Mouse (Mus musculus): Measurements from ENCODE around the gene Pde7b. TPM values are rescaled to one million over a fixed set of nuclear protein-coding genes. Genes with fewer than 3 reads are reported as not detected.

Gene Pde7b
- total RNA-seq (2021) = 11.0 and 14.4 TPM in 2 replicates
- long read RNA-seq, partial matches to known transcripts = 0 of 1 reads
- long read RNA-seq, other reads (novel, unspliced or antisense) = 1 of 1 reads

DNA sequence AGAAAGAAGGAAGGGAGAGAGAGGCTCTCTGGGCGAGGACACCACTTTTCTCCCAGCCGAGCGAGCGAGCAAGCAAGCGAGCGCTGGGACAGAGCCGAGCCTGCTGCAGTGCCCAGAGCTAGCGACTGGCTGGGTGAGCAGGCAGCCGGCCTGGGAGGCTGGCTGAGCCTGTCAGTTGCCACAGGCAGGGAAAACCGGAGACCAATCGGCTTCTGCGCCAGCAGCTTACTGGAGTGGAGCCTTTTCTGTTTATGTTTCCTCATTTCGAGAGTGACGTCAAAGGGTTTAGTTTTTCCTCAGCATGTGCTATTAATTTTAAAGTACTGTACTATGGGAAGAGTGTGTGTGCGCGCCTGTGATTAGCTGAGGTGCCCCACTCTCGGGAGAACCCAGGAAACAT, at the start of gene Pde7b:
Gene Pde7b, minus strand, starts transcription at position 173 of the 400 bp plus-strand sequence.
- DNase-seq = peak; percentile 79

DNA sequence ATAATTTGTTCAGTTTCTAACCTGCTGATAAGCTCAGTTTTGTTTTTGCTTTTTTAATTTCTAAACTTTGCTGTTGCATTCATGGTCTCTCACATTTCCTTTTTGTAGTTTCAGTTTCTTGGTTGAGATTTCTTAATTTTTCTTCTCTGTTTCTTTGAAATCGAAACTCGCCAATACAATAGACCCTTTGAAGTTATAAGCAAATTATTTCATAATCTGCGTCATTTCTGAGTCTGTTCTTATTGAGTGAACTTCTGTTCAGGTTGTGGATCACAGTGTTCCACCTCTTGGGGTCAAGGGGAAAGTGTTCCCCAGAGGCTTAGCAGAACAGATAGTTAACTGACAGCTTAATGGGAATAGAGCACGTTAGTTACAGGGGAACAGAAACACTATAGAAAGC, 47.2 kb upstream of the Pde7b start:
- no peak for DNase-seq

DNA sequence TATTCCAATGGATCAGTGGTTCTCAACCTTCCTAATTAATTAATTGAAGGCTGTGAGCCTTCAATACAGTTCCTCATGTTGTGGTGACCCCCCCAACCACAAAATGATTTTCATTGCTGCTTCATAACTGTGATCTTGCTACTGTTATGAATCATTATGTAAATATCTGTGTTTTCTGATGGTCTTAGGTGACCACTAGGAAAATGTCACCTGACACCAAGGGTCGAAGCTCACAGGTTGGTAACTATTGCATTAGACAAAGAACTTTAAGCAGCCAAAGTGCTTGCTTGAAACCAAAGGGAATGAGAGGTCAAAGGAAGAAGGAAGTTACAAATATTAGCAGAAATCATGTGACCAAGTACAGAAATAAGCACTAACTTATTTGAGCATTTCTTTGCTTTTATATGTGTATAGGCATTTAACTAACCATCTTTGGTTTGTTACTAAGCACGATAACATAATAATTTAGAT, 45.6 kb upstream of the Pde7b start:
- no peak for DNase-seq

DNA sequence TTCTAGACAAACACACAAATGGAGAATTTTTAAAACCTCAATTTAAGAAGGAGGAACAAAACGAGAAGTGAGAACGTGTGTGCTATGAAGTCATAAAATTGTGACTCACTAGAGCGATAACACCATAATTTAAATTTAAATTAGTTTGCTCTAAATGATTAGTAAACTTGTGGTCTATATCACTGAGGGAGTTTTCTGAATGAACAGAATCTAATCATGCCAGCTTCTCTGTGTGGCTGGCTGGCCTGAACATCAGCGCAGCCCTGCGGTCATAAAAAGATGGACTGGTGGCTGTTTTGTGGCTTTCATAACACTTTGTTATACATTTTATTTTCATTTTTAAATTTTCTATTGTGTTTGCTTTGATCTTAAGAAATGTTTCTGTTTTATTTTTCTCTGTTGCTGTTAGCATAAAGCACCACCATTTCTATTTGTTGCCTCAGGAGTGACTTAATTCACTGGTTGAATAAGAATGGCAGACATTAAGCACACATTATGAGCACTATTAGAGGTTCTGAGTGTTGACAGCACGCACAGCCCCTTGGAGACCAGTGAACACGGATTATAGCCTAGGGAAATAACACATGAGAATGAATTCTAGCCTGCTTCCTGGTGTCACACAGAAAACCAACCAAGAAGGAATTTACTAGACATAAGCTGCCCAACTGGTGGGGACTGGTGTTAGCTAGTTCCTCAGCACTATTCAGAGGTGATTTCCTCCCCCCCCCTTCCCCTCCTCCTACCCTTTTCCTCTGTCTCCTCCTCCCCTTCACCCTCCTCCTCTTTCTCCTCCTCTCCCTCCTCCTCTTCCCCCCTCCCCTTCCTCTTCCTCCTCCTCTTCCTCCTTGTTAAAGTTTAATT, 44.9 kb upstream of the Pde7b start:
- DNase-seq = no peak

DNA sequence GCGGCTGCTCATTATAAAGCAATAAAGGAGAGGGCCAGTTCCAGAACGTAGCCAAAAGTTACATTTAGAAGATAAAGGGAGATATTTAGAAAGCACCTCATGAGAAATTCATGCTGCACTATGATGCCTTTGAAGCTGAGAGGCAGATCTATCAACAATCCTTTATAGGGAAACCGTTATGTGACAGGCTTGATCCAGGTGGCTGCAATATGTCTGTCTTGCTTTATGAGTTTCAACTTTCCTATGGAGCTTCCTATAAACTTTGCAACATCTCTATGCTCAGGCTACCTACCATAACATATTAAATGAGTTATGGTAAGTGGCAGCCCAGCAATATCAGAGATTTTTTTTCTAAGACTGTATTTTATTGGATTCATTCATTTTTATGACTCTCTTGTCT, 39.5 kb upstream of the Pde7b start:
- DNase-seq = no peak

DNA sequence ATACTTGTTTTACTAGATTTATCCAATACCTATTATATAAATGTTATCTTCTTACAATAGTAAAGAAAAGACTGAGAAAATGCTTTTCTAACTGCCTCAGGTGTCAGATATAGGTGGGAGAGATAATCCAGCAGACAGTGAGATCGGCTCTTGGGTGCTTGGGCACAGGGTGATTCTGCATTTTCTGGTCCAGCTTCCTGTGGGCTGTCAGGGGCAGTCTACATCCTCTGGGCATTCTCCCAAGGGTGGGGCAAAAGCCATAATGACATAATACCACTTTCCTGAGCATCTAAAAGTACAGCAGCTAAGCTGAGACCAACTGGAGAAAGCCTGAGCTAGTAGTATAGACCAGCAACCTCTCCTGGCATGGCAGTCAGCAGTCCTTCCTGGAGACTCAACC, 34.1 kb upstream of the Pde7b start:
- no peak for DNase-seq

DNA sequence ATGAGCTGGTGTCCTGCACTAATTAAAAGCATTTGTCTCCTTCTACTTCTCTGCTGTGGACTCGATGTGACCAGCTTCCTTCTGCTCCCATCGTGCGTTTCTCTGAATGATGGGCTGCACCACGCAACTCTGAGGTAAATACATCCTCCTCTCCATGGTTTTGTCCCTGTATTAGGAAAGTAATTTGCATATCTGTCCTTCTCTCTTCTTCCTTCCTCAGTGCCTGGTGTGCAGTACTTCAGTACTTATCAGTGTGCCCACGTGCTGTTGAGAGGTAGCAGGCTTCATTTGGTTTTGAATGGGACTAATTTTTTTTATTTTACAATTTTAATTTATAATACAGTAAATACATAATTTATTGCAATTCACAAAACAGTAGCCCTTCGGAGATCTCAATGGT, 33.4 kb upstream of the Pde7b start:
- no peak for DNase-seq

DNA sequence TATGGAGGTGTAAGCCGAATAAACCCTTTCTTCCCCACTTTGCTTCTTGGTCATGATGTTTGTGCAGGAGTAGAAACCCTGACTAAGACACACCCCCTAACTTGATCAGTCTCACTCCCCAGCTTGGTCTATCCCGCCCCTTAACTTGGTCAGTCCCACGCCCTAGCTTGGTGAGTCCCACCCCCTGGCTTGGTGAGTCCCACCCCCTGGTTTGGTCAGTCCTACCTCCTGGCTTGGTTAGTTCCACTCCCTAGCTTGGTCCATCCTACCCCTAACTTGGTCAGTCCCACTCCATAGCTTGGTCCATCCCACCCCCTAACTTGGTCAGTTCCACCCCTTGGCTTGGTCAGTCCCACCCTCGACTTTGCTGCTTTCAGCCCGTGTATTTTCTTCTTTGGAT, 31.3 kb upstream of the Pde7b start:
- no peak for DNase-seq

DNA sequence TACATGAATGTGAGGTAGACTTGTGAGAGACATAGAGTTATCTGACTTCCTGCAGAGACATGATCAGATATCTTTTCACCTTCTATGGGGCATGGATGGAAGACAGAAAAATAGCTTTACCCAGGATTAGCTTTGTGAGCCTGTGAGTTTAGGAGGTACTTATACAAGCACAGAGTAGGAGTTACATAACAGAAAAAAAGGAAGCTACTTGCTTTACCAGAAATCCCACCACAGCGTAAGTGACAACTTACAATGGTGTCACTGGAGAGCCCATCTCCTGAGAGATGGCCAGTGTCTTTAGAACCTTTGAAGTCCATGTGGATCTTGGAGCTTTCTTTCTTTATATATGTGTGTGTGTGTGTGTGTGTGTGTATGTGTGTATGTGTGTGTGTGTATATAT, 28.0 kb upstream of the Pde7b start:
- DNase-seq = no peak

DNA sequence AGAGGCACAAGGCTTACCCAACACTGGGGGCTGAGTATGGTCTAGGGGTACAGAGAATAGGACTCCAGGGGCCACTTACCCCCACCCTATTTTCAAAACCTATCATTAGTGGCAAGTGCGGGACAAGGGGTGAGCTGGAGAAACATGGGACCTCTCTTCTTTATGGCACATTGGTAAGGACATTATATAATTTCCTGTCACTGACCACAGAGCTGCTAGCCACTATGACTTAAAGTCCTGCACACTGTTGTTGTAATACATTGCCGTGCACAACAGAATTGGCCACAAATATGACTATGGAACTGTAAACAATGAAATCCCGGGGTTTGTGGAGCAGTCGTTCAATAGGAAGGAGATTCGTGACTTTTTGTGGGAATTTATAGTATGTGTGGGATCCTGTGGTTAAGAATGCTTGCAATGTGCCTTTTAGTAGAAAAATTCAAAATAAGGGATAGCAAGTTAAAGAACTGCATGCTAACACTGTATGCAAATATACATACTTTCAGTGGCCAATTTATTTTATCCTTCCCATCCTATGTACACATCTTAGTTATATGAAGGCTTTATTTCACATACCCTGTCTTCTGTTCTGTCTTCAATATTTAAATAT, 25.9 kb upstream of the Pde7b start:
- DNase-seq = no peak

DNA sequence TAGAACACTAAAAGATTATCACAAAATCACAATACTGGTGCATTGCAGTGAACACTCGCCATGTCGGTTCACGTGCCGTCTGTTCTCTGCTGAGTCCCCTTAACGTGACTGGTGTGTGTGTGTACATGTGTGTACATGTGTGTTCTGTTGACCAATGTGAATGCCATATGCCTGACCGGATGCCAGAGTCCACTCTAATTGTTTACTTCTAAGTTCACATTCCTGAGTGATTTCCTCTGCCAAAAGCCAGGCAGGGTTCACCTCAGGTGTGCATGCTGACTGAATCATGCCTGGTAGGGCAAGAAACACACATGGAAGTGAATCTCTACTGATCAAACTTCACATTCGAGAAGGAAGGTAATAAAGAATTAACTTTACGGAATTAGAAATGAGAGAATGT, 24.1 kb upstream of the Pde7b start:
- no peak for DNase-seq

DNA sequence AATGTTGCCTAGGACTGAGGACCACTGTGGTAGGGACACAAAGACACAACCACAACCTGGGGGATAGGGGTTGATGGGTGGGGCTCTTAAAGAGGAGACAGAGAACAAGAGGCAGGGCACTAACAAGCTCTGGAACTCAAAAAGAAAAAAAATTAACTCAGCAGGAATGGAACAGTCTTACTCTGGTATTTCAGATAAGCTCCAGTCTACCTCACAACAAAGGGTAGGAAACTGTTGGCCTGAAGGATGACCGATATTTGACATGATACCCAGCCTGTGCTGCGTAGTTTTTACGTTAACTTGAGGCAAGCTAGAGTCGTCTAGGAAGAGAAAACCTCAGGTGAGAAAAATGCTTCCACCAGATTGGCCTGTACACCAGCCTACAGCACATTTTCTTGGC, 22.4 kb upstream of the Pde7b start:
- no peak for DNase-seq

DNA sequence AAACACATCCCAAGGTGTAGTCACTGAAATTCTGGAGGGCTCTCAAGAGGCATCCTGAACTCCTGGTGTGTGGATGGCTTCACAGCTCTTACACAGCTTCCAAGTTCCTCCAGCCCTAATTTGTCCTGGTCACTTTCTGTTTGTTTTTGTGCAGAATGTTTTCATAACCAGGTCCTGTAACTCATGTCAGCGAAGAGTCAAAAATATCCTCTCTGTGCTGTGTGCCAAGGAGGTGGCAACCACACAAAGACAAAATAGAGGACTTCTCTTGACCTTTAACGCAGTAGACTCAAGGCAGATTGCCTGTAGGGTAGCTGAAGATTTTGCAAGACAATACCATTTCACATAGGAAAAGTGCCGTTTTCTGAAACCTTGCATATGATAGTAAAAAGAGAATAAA, 14.9 kb upstream of the Pde7b start:
- no peak for DNase-seq

DNA sequence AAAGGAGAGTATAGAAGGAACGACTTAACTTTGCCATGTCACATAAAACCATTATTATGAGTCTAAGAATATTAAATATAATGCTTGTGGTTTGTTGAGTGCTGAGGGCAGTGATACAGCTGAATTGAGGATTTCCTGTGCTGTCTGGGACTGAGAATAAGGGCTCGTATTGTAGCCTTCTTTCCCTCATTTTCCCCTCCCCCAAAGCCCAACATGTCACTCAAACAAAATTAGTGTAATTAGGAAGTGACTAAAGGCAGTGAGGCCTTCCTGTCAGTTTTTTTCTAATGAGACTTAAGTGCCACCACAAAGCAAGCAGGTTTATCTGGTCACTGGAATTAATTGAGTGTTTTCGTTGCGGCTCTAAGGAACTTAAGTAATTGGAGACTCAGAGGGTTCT, 12.3 kb upstream of the Pde7b start:
- no peak for DNase-seq

DNA sequence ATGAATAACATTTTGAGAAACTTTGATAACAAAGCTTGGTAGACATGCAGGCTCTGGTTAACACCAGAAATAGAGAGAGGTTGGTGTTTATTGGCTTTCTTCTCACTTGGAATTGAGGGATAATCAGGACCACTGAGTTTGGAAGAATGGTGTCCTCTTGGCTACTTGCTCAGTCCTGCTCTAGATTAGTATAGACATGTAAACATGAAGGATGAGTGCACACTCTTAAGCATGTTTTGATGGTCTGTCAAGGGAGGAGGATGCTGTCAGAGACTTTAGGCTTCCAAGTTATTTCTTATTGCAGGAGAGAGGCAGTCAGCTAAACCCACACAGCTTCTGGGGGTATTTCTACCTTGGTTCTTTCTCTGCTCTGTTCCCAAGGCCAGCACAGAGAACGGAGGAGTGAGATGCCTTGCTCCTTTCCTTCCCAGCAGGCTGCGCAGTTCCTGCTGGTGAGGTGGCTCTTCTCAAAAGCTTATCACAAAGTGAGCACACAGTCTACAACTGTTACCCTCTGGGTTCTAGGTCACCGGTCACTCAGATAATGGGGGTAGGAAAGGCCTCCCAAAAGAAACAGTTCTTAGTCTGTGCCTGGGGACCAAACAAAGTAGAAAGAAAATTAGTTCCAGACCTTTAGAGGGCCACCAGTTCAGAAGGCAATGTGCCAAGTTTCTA, 11.0 kb upstream of the Pde7b start:
- DNase-seq = no peak

DNA sequence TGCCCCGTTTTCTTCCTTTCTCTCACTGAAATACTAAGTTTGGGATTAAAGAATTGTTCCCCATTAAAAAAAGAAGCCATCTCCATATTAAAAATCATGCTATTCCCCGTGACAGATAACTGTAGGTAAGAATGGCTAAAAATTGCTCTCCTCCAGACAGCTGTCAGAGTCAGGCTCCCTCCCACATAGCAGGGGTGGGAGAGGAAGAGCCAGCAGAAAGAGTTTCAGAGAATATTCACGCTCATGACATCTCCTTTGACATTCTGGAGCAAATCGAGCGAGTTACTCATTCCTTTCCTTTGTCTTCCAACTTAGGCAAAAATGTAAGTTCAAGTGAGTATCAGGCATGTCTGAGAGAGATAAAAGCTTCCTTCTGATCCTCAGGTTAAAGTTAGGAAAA, 8.7 kb upstream of the Pde7b start:
- DNase-seq = no peak

DNA sequence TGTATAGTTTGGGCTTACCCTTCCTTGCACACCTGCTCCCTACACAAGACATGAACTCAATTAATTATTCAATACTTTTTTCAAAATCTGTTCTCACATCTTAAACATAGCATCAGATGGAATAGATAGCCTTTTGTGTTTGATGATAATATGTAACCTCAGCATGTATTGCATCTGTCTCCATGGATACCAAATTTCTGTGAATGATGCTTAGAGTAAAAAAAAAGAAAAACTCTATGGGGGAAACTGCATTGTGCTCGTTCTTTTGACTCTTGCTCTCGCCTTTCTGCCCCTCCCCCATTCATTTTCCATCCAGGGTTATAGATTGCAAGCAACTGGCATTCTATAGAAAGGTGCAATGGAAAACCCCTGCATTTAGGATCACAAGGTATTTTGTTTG, 7.3 kb upstream of the Pde7b start:
- DNase-seq = no peak

DNA sequence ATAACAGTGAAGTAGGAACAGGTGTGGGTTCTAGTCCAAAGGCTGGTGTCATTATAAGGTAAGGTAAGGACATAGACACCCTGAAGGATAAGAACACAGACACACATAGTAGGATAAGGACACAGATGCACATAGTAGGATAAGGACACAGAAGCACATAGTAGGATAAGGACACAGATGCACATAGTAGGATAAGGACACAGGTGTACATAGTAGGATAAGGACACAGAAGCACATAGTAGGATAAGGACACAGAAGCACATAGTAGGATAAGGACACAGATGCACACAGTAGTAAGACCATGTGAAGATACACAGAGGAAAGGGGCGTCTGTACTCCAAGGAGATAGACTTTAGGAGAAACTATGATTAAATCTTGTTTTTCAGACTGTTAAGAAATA, 5.2 kb upstream of the Pde7b start:
- no peak for DNase-seq

DNA sequence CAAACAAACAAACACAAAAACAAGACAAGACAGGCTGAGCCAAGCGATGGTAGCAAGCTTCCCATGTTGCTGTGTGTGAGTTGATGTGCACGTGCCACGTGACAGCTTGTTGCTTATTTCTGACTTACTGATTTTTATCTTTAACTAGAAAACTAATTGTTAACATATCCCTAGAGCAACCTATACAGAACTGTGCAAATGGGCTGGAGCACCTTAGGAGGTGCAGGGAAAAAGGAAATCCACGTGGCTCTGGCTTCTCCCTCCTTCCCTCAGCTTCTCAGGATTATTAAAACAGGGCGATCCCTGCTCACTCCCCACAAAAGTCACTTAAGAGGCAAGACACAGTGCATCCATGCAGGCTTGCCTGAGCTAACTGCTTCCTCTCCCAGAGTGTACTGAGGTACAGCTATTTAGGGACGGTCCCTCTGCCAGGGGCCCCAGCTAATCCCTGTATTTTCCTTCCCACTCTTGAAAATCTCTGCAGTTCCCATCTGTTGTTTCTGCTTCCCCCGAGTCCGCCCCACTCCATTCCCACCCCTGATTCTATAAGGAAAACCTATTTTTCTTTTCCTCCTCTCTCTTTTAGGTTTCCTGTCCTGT, 606 bp upstream of the Pde7b start:
- no peak for DNase-seq

DNA sequence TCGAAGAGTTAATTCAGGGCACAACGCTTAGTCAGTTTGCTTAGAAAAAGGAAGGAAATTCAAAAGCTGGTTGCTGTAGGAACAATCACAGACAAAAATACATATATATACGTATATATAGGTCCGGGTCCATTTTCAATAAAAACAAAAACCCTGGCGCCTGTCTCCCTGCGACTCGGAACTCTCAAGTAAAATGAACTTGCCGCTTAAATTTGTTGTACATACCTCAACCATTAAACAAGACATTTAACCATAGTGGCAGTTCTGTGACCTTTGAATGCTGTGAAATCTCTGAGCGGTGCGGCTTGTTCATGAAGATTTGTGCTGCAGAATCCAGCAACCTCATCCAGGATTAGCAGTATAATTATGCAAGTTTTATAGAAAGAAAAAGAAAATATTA, 427 bp downstream of the Pde7b start:
- DNase-seq = no peak

DNA sequence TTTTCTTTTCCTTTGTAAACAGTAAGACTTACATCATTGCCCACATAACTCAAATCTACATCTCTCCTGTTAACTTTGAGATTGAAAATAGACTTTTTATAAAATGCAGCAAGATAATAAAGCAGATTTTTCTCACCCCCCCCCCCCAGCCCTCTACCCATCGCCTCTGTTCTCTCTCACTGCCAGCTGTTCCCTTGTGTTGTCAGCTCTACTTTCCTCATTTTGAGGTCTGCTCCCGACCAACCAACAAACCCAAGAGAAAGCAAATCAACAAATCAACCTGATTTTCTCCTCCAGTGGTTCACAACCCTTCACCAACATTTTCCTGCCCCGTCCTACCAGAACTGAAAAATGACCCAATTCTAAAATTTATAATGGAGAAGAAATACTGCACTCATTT, 916 bp downstream of the Pde7b start:
- DNase-seq = no peak

DNA sequence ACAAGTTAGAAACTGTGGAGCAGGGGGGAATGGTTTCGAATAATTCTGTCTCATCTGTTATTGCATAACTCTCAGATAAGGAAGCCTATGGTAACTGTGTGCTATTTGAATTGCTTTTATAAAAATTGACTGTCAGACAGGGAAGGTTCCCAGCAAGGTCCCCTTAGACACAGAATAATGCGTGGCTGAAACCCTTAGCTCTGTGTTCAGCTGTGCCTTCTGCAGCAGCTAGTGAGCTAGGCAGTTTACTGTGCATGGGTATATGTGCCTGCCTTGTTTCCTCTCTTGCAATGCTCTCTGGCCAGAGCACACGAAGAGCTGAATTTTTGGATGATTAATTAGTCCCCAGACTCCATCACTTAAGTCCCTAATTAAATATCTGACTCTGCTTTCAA, 1.4 kb downstream of the Pde7b start:
- DNase-seq = no peak

All from adrenal gland, postnatal 25 days (tissue).